Mouse (Mus musculus) intestine, embryonic 14.5 days (tissue): ENCODE data around the gene Olfr95. TPM values are rescaled to one million over a fixed set of nuclear protein-coding genes. Genes with fewer than 3 reads are reported as not detected.

Experiments used
- ATAC-seq: fragments of 200-750 bp; cut with Nextera tagmentation; replicated peaks from 2 replicates; pipeline ENCODE4 v1.8.0; 2017; ENCODE audit warnings: low read depth, moderate number of reproducible peaks, moderate TSS enrichment, moderate library complexity; ENCODE audit not compliant: low FRiP score, low TSS enrichment
- DNase-seq: peaks from one replicate; pipeline ENCODE4 v3.0.0-alpha.2; 2018; ENCODE audit warnings: low spot score
- H3K27ac ChIP-seq: fragments of 300-500 bp; sonication (generic); 2 replicates; pipeline ENCODE4 v1.5.1; 2014; ENCODE audit warnings: low read depth, mild to moderate bottlenecking, control low read depth
- H3K27me3 ChIP-seq: fragments of 300-500 bp; sonication (generic); replicated peaks from 2 replicates; pipeline ENCODE4 v1.6.1; 2014; ENCODE audit warnings: low read length, control low read depth; ENCODE audit not compliant: control insufficient read depth, insufficient read depth
- H3K36me3 ChIP-seq: fragments of 300-500 bp; sonication (generic); 2 replicates; pipeline ENCODE4 v1.6.1; 2014; ENCODE audit warnings: low read length, control low read depth; ENCODE audit not compliant: control insufficient read depth, insufficient read depth
- H3K4me1 ChIP-seq: fragments of 300-500 bp; sonication (generic); replicated peaks from 2 replicates; pipeline ENCODE4 v1.6.1; 2014; ENCODE audit warnings: low read length, control low read depth, mixed read lengths; ENCODE audit not compliant: control insufficient read depth, insufficient read depth
- H3K4me2 ChIP-seq: fragments of 300-500 bp; sonication (generic); 2 replicates; pipeline ENCODE4 v1.6.1; 2014; ENCODE audit warnings: low read length
- H3K4me3 ChIP-seq: fragments of 300-500 bp; sonication (generic); 2 replicates; pipeline ENCODE4 v1.5.1; 2014; ENCODE audit warnings: low read depth, low read length, control low read depth, mixed read lengths
- H3K9ac ChIP-seq: fragments of 300-500 bp; sonication (generic); 2 replicates; pipeline ENCODE4 v1.6.1; 2014; ENCODE audit warnings: mild to moderate bottlenecking, low read length
- H3K9me3 ChIP-seq: fragments of 300-500 bp; sonication (generic); 2 replicates; pipeline ENCODE4 v1.6.1; 2016; ENCODE audit warnings: low read length, control low read depth; ENCODE audit not compliant: control insufficient read depth
- WGBS: fragments of 180-500 bp; shearing (Covaris S2); extraction: QIAGEN DNeasy Blood & Tissue Kit; methylation state at CpG from one replicate; pipeline ENCODE4 v1.1.7; 2014; 5-methylcytosine and 5-hydroxymethylcytosine counted together
- polyA plus RNA-seq: library from polyadenylated mRNA; unstranded; fragments of >200 nt; fragmentation: Nextera tagmentation; extraction: Ambion mirVana; gene quantifications from 2 replicates; pipeline ENCODE4 v1.2.1, GENCODE M21; 2014

Olfr95 gene
- polyA plus RNA-seq, 1 experiment from 2014 or later, result not detected

DNA sequence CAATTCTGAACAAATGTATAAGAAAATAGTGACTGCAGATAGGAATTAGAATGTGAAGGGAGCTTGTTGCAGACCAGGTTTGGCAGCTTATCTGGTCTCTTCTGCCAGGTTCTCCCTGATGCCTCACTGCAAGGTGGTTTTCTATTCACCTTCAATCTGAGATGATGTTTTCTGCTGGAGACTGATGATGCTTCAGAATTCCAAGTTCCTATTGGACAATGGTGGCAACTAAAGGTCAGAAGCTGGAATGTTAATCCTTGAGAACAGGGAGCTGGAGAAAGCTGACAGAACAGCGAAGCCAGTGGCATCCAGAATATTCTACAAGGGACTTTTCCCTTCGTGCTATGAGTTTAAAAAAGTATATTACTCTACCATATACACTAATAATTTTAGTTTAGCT is 22.2 kb downstream of the Olfr95 start:
- DNase-seq (no peak), ATAC-seq (no peak)
- no peaks in the 10 kb centered on the region for H3K9me3 ChIP-seq
- H3K4me1 ChIP-seq, result no peaks in the 10 kb centered on the region
- WGBS, result 35% methylated on average over 2 of the region's 2 CpGs
- H3K4me3 ChIP-seq, result no peak overlapping the region
- no peak overlapping the region for H3K9ac ChIP-seq
- no peaks in the 10 kb centered on the region for H3K36me3 ChIP-seq
- peaks cover 2% of the 10 kb centered on the region; the same call in 1 of the 2 replicates for H3K27me3 ChIP-seq
- no peak overlapping the region for H3K27ac ChIP-seq
- H3K4me2 ChIP-seq, result no peak overlapping the region

DNA sequence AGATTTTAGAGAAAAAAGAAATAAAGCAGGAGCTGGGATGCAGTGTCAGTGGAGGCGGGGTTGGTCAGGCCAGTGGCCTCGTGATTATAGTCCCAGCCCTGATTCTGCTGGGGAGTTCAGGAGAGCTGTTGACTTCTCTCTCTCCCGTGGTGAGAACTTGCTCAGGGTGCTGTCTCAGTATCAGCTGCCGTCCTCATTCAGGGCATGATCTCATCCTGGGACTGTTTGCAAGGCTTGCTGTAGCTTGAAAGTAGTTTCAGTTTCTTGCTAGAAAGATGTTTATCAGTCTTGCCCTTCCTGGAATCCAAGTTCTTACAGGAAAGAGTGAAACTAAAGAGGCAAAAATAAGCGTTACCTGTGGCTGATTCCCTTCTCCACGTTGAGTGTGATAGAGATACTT is 27.4 kb downstream of the Olfr95 start:
- no peaks in the 10 kb centered on the region for H3K27me3 ChIP-seq
- WGBS, result 38% methylated on average over 6 of the region's 6 CpGs
- ATAC-seq, result no peak
- H3K36me3 ChIP-seq, result no peaks in the 10 kb centered on the region
- no peak overlapping the region for H3K9ac ChIP-seq
- H3K4me1 ChIP-seq, result no peaks in the 10 kb centered on the region
- H3K9me3 ChIP-seq, result no peaks in the 10 kb centered on the region
- no peak overlapping the region for H3K27ac ChIP-seq
- no peak overlapping the region for H3K4me3 ChIP-seq
- no peak overlapping the region for H3K4me2 ChIP-seq
- no peak for DNase-seq

DNA sequence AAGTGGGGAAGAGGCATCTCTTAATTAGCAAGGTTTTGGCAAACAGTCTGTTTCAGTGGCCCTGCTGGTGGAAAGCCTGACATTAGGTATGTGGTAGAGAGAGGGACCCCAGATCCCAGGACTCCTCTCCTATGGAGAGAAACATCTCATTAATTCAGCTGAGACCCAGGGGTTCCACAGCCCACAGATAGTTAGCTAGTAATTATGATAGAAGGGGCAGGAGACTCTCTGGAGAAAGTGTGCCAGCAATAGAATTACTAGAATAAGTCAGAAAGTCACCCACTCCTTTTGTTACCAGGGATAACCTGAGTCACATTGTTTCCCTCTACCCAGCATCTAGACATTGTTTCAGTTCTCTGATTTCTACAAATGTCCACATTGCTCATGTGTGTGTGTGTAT is 51.5 kb downstream of the Olfr95 start, which contains the start of gene Olfr93:
Olfr93 (minus strand) TSS at position 101 of the 400 bp plus-strand sequence.
- no peak within 1 kb of the TSS for H3K4me3 ChIP-seq
- ATAC-seq, result no peak

More for the DNA sequence above, 51.5 kb downstream of the Olfr95 start, which contains the start of gene Olfr93:
- no peaks in the 10 kb centered on the region for H3K9me3 ChIP-seq
- H3K4me1 ChIP-seq, result no peaks in the 10 kb centered on the region
- H3K9ac ChIP-seq, result no peak within 1 kb of the TSS
- no peak for DNase-seq
- no peaks in the 10 kb centered on the region for H3K27me3 ChIP-seq
- no peak within 1 kb of the TSS for H3K27ac ChIP-seq
- H3K4me2 ChIP-seq, result no peak within 1 kb of the TSS
- no peaks in the 10 kb centered on the region for H3K36me3 ChIP-seq

Other genes with a start within 250 kb of the Olfr95 start
- gene 2410137M14Rik, start 231.9 kb downstream of the Olfr95 start, polyA plus RNA-seq, result not detected in 2 replicates
- 0.16 and 0.51 TPM in 2 replicates for gene H2-M5, start 223.6 kb downstream of the Olfr95 start, polyA plus RNA-seq
- 78.3 and 85.0 TPM in 2 replicates for gene Zfp57, start 212.0 kb downstream of the Olfr95 start, polyA plus RNA-seq
- 0.14 and 0.24 TPM in 2 replicates for gene Mog, start 189.7 kb downstream of the Olfr95 start, polyA plus RNA-seq
- 12.6 and 13.7 TPM in 2 replicates for gene Gabbr1, start 167.2 kb downstream of the Olfr95 start, polyA plus RNA-seq
- gene Olfr90, start 124.6 kb downstream of the Olfr95 start, polyA plus RNA-seq, result 0.07 TPM in 1 of 2 replicates, not detected in the other
- gene Olfr91, start 114.8 kb downstream of the Olfr95 start, polyA plus RNA-seq, result not detected in 2 replicates
- gene Olfr92, start 93.0 kb downstream of the Olfr95 start, polyA plus RNA-seq, result not detected in 2 replicates
- not detected in 2 replicates for gene Olfr93, start 51.6 kb downstream of the Olfr95 start, polyA plus RNA-seq
- gene Ubd, start 19.2 kb downstream of the Olfr95 start, polyA plus RNA-seq, result not detected in 2 replicates
- not detected in 2 replicates for gene Olfr94, start 12.1 kb downstream of the Olfr95 start, polyA plus RNA-seq
- not detected in 2 replicates for gene Olfr96, start 7.0 kb upstream of the Olfr95 start, polyA plus RNA-seq
- gene Olfr97, start 24.2 kb upstream of the Olfr95 start, polyA plus RNA-seq, result not detected in 2 replicates
- gene Olfr98, start 50.6 kb upstream of the Olfr95 start, polyA plus RNA-seq, result not detected in 2 replicates
- gene H2-M3, start 57.1 kb upstream of the Olfr95 start, polyA plus RNA-seq, result 4.6 and 5.4 TPM in 2 replicates
- gene Olfr99, start 70.3 kb upstream of the Olfr95 start, polyA plus RNA-seq, result not detected in 2 replicates
- gene Olfr101, start 91.2 kb upstream of the Olfr95 start, polyA plus RNA-seq, result not detected in 2 replicates
- not detected in 2 replicates for gene Olfr102, start 103.9 kb upstream of the Olfr95 start, polyA plus RNA-seq
- gene Olfr103, start 126.6 kb upstream of the Olfr95 start, polyA plus RNA-seq, result not detected in 2 replicates
- gene Olfr104-ps, start 146.5 kb upstream of the Olfr95 start, polyA plus RNA-seq, result not detected in 2 replicates
- not detected in 2 replicates for gene Olfr105-ps, start 165.9 kb upstream of the Olfr95 start, polyA plus RNA-seq
- not detected in 2 replicates for gene Olfr106-ps, start 177.3 kb upstream of the Olfr95 start, polyA plus RNA-seq
- gene Olfr107, start 186.1 kb upstream of the Olfr95 start, polyA plus RNA-seq, result not detected in 2 replicates
- not detected in 2 replicates for gene Olfr108, start 232.4 kb upstream of the Olfr95 start, polyA plus RNA-seq
- not detected in 2 replicates for gene Olfr109, start 245.8 kb upstream of the Olfr95 start, polyA plus RNA-seq